Mouse (Mus musculus): ENCODE results near the gene Sesn2.
"Not testable (repeated sequence)": the region's sequence is repeated elsewhere in the genome, so short reads cannot be mapped to it uniquely, and the experiment has no call there.

Sesn2 gene

DNA sequence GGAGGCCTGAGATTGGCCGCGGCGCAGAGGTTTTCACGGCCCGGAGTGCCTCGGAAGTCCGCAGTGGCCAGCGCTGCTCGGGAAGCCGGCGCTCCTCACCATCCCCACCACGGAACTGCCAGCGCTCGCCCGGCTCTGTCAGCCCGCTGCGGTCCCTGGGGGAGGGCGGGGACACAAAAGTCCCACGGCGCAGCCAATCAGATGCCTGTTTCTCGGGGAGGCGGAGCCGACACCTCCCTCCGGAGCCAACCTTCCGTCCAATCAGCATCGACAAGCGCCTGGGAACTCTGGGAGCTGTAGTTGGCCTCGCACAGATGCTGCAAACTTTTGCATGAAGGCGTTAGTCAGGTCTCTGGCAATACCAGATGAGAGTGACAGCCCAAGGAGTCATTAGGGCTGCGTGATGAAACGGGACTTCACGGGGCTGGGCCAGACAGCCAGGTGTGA, at the start of gene Sesn2:
TSS of gene Sesn2 (minus strand) at position 150 of the 447 bp plus-strand sequence.
- peak; percentile 92 for DNase-seq (ENCODE audit: extremely low read depth, low read depth, low spot score)

DNA sequence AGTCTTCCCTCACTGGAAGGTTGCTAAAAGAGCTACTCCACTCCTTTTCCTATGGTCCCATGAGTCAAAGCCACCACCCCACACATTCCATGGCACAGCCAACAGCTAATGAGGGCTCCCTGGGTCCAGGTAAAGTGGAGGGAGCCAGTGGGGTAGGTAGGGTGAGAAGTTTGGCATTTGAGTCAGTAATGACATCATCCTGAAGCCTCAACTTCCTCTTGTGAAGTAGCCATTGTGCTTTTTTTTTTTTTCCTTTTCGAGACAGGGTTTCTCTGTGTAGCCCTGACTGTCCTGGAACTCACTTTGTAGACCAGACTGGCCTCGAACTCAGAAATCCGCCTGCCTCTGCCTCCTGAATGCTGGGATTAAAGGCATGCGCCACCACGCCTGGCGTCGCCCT, 45.2 kb upstream of the Sesn2 start:
- not testable (repeated sequence) for DNase-seq (ENCODE audit: extremely low read depth, low read depth, low spot score)

DNA sequence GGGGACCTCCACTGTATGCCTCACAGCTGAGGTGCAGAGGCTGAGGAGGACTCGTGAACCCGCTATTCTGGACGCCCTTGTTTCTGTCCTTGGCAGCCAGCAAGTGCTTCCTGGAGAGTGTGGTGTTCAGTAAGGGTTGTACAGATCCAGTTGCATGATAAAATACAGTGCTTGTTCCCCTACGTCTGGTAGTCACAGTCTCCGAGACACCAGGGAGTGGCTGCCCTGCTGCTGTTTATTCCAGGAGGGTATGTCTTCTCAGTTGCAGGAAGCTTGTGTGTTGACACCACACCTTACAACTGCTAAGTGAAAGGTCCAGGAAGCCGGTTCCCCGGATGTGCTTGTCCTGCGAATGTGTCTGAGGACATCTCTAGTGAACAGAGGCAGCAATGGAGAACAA, 44.4 kb upstream of the Sesn2 start:
- DNase-seq (ENCODE audit: extremely low read depth, low read depth, low spot score), result no peak

DNA sequence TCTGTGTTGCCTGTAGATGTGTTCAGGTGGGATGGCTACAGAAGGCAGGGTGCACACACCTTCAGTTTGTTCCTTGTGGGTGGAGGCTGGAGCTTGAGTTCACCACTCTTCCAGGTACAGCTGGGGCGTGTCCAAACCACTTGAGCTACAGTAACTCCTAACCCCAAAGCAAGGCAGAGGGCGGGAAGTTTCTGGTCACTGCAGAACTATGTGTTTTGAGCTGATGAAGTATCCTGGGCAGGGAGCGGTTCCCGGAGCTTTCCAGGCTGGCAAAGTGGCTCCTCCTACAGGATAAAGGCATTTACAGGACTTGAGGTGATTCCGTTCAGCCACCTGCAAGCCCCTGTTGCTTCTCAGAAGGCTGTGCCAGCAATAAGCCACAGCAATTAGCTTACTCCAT, 43.9 kb upstream of the Sesn2 start:
- no peak for DNase-seq (ENCODE audit: extremely low read depth, low read depth, low spot score)

GRCm38 (mm10) chr4:132545851-132546250, 35.5 kb upstream of the Sesn2 start:
- DNase-seq (ENCODE audit: extremely low read depth, low read depth, low spot score), result no peak

GRCm38 (mm10) chr4:132542724-132543123, 32.4 kb upstream of the Sesn2 start:
- DNase-seq (ENCODE audit: extremely low read depth, low read depth, low spot score), result no peak

- DNase-seq (ENCODE audit: extremely low read depth, low read depth, low spot score), result no peak
Measured at GRCm38 (mm10) chr4:132541413-132541812, 31.1 kb upstream of the Sesn2 start.

GRCm38 (mm10) chr4:132539481-132539880, 29.2 kb upstream of the Sesn2 start:
- DNase-seq (ENCODE audit: extremely low read depth, low read depth, low spot score), result no peak

- DNase-seq (ENCODE audit: extremely low read depth, low read depth, low spot score), result no peak
Measured at GRCm38 (mm10) chr4:132535406-132536121, 25.3 kb upstream of the Sesn2 start, which contains the start of gene Dnajc8. Dnajc8 (plus strand) TSS chr4:132535550.

- DNase-seq (ENCODE audit: extremely low read depth, low read depth, low spot score), result no peak
Measured at GRCm38 (mm10) chr4:132532981-132533916, 22.9 kb upstream of the Sesn2 start, which contains the start of gene Atpif1. Atpif1 (minus strand) TSS chr4:132533659.

DNA sequence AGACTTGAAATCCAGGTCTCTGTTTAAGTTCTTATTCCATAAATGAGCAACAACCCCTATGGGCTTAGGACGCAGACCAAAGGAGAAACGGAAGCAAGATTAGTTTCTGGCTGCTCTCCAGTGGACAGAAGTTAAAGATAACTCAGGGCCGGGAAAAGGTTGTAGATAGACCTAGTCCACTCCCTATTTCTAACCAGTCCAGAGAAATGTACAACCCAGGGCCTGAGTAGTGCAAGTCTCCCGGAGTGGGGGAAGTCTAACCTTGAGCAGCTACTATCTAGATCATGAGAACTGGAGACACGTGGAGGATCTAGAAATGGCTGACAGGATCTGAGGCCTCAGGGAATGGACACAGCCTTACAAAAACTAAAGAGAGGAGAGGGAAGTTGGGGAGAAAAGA, 22.2 kb upstream of the Sesn2 start:
- DNase-seq (ENCODE audit: extremely low read depth, low read depth, low spot score), result no peak

GRCm38 (mm10) chr4:132530033-132530804, 19.9 kb upstream of the Sesn2 start:
- no peak for DNase-seq (ENCODE audit: extremely low read depth, low read depth, low spot score)

DNA sequence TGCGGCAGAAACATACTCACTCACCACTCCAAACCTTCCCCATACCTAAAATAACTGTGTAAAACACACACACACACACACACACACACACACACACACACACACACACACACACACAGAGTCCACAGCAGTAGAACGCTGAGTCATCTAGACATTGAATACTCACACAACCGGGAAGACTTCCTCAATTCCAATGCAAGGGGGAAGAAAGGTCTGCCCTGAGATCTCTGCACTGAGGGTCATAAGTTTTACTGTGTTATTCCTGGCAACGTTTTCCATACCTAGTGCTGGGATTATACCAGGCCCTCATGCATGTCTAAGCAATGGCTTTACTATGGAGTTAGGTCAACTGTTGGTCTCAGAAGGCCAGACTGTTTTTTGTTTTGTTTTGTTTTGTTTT, 19.0 kb upstream of the Sesn2 start:
- no peak for DNase-seq (ENCODE audit: extremely low read depth, low read depth, low spot score)

- DNase-seq (ENCODE audit: extremely low read depth, low read depth, low spot score), result no peak
Measured at GRCm38 (mm10) chr4:132527917-132528522, 17.7 kb upstream of the Sesn2 start.

DNA sequence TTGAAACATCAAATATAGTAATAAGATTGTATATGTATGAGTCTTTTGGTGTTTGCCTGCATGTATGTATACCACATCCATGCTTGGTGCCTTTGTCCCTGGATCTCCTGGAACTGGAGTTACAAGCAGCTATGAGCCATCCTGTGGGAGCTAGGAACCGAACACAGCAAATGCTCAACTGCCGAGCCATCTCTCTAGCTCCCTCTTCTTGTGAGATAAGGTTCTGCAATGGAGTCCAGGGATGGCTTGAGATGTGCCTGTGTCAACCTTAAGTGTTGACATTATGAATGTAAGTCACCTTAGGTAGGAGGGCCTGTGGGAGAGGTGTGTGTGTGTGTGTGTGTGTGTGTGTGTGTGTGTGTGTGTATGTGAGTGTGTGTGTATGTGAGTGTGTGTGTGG, 16.4 kb upstream of the Sesn2 start:
- DNase-seq (ENCODE audit: extremely low read depth, low read depth, low spot score), result no peak

DNA sequence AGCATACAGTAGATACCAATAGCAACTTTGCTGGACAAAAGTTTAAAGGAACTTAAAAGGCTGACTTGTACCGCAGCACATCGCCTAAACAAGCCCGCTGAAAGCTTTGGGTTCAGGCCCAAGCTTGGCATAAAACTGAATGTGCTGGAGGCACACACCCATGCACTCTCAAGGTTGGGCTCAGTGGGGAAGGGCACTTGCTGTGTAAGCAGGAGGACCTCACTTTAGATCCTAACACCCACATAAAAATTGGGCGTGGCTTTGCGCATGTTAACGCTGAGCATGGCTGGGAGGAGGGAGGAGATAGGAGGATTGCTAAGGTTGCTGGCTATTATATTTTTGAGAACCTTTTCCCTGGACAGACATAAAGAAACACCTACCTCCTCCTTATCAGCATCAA, 14.5 kb upstream of the Sesn2 start:
- peak; percentile 94 for DNase-seq (ENCODE audit: extremely low read depth, low read depth, low spot score)

DNA sequence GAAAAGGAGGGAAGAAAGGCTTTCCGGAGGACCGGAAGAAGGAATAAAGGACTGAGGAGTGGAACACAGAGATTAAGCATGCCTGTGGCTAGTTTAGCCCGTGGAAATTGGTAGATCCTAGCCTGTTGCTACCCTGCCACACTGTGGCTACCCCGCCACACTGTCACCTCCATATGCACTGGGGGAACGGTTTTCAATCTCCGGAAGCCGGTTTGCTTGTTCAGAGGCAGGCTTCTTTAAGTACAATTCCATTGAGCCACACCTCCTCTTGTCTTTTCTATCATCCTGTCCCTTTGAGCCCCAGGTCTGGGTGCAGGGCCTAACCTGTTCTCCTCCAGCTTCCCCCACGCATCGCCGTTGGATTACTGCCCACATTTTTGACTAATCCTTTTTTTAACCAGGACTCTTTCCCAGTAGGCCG, 14.0 kb upstream of the Sesn2 start:
- no peak for DNase-seq (ENCODE audit: extremely low read depth, low read depth, low spot score)

DNA sequence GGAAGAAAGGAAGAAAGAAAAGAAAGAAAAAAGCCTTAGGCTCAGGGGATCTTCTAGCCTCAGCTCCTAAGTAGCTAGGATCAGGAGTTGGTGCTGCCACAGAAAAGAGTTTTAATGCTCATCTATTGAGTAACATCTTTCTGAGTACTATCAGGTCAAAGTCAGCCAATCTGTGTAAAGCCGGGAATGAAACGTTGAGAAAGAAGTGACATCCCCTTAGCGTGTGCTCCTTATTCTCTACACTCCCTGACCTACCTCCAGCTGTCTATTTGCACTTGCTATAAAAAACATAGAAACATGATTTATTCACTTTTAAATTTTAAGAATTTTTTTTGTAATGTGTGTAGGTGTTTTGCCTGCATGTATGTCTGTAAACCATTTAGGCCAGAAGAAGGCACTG, 8.9 kb upstream of the Sesn2 start:
- no peak for DNase-seq (ENCODE audit: extremely low read depth, low read depth, low spot score)

DNA sequence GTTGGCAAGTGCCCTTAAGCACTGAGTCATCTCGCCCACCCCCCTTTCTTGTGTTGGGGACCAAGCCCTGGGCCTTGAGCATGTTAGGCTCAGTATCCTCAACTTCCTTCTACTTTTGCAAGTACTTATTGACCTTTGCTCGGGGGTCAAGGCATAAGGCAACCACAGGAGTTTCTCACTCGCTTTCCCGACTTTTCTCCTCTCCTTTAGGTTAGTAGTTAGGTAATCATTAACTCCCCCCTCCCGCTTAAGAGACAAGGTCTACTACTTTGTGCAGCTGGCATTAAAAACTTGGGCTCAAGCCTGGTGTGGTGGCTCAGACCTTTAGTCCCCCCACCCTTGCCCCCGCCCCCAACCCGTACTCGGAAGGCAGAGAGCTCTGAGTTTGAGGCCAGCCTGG, 7.8 kb upstream of the Sesn2 start:
- DNase-seq (ENCODE audit: extremely low read depth, low read depth, low spot score), result no peak

GRCm38 (mm10) chr4:132515369-132516155, 5.3 kb upstream of the Sesn2 start:
- peak; percentile 98 for DNase-seq (ENCODE audit: extremely low read depth, low read depth, low spot score)

All from fat pad, adult 2 months (tissue).